Mouse (Mus musculus) embryonic facial prominence, embryonic 12.5 days (tissue): ENCODE results near the gene Ppih. TPM values are rescaled to one million over a fixed set of nuclear protein-coding genes. Genes with fewer than 3 reads are reported as not detected.
A peak's percentile ranks its signal among the peaks of the same experiment; 100 is the strongest.

ENCODE experiments used
- ATAC-seq: fragments of 200-750 bp; cut with Nextera tagmentation; 2 replicates; pipeline ENCODE4 v1.8.0; 2017; ENCODE audit not compliant: insufficient number of reproducible peaks, insufficient read depth, low FRiP score, low TSS enrichment
- H3K27ac ChIP-seq: fragments of 300-500 bp; sonication (generic); 2 replicates; pipeline ENCODE4 v1.5.1; 2016; ENCODE audit warnings: mild to moderate bottlenecking
- H3K27me3 ChIP-seq: fragments of 300-500 bp; sonication (generic); 2 replicates; pipeline ENCODE4 v1.6.1; 2016; ENCODE audit warnings: mild to moderate bottlenecking, moderate library complexity
- H3K36me3 ChIP-seq: fragments of 300-500 bp; sonication (generic); 2 replicates; pipeline ENCODE4 v1.6.1; 2016; ENCODE audit warnings: mild to moderate bottlenecking
- H3K4me1 ChIP-seq: fragments of 300-500 bp; sonication (generic); 2 replicates; pipeline ENCODE4 v1.6.1; 2016
- H3K4me2 ChIP-seq: fragments of 300-500 bp; sonication (generic); replicated peaks from 2 replicates; pipeline ENCODE4 v1.6.1; 2016; ENCODE audit warnings: mild to moderate bottlenecking, moderate library complexity
- H3K4me3 ChIP-seq: fragments of 300-500 bp; sonication (generic); 2 replicates; pipeline ENCODE4 v1.5.1; 2016; ENCODE audit warnings: mild to moderate bottlenecking
- H3K9ac ChIP-seq: fragments of 300-500 bp; sonication (generic); 2 replicates; pipeline ENCODE4 v1.6.1; 2016; ENCODE audit warnings: mild to moderate bottlenecking, moderate library complexity
- H3K9me3 ChIP-seq: fragments of 300-500 bp; sonication (generic); 2 replicates; pipeline ENCODE4 v1.6.1; 2016; ENCODE audit warnings: mild to moderate bottlenecking, moderate library complexity
- WGBS: fragments of 180-500 bp; shearing (Covaris S2); methylation state at CpG from one replicate; pipeline ENCODE4 v1.1.7; 2016; 5-methylcytosine and 5-hydroxymethylcytosine counted together
- polyA plus RNA-seq: library from polyadenylated mRNA; unstranded; fragments of >200 nt; fragmentation: Nextera tagmentation; extraction: Ambion mirVana; gene quantifications from 2 replicates; pipeline ENCODE4 v1.2.1, GENCODE M21; 2016

Ppih gene
- polyA plus RNA-seq, 1 experiment from 2014 or later, result 120 TPM

GRCm38 (mm10) chr4:119254012-119254618 is 66.2 kb downstream of the Ppih start:
- Histone ChIP-seq H3K36me3 (no peaks in the 10 kb centered on the region), H3K4me1 (peaks cover 10% of the 10 kb centered on the region), H3K4me2 (no peak overlapping the region), H3K9ac (no peak overlapping the region; the same call in 1 of the 2 replicates), H3K9me3 (no peaks in the 10 kb centered on the region), H3K27me3 (no peaks in the 10 kb centered on the region), H3K27ac (peak overlapping the region; percentile 54; the same call in 1 of the 2 replicates), H3K4me3 (no peak overlapping the region)
- ATAC-seq, result no peak
- WGBS, result 41% methylated on average over 9 of the region's 9 CpGs

GRCm38 (mm10) chr4:119252025-119252808 is 68.1 kb downstream of the Ppih start:
- ATAC-seq, result no peak
- whole genome bisulfite sequencing, result 62% methylated on average over 7 of the region's 7 CpGs
- peaks cover 10% of the 10 kb centered on the region for H3K4me1 ChIP-seq

More at GRCm38 (mm10) chr4:119252025-119252808, 68.1 kb downstream of the Ppih start:
- Histone ChIP-seq H3K27me3 (no peaks in the 10 kb centered on the region), H3K9me3 (no peaks in the 10 kb centered on the region), H3K36me3 (peaks cover 11% of the 10 kb centered on the region), H3K27ac (no peak overlapping the region), H3K4me3 (no peak overlapping the region), H3K9ac (no peak overlapping the region), H3K4me2 (no peak overlapping the region)

Other genes starting within 250 kb of the Ppih start
- 109 and 111 TPM in 2 replicates for gene Slc2a1, start 211.8 kb downstream of the Ppih start, polyA plus RNA-seq
- gene Zfp691, start 146.4 kb downstream of the Ppih start, polyA plus RNA-seq, result 7.7 and 7.8 TPM in 2 replicates
- 8.4 and 8.9 TPM in 2 replicates for gene Ermap, start 130.5 kb downstream of the Ppih start, polyA plus RNA-seq
- 189 TPM in 2 replicates for gene Svbp, start 125.2 kb downstream of the Ppih start, polyA plus RNA-seq
- not detected in 2 replicates for gene Tmem269, start 102.3 kb downstream of the Ppih start, polyA plus RNA-seq
- 42.2 and 43.8 TPM in 2 replicates for gene AU022252, start 87.8 kb downstream of the Ppih start, polyA plus RNA-seq
- 35.2 and 39.1 TPM in 2 replicates for gene P3h1, start 87.6 kb downstream of the Ppih start, polyA plus RNA-seq
- gene Cldn19, start 65.1 kb downstream of the Ppih start, polyA plus RNA-seq, result 0.12 TPM in 1 of 2 replicates, not detected in the other
- gene Ybx1, start 25.9 kb downstream of the Ppih start, polyA plus RNA-seq, result 1,059 and 1,113 TPM in 2 replicates
- 8.3 and 9.5 TPM in 2 replicates for gene Ccdc30, start 95.0 kb upstream of the Ppih start, polyA plus RNA-seq
- gene Ppcs, start 101.9 kb upstream of the Ppih start, polyA plus RNA-seq, result 28.7 and 31.3 TPM in 2 replicates
- gene Zmynd12, start 102.3 kb upstream of the Ppih start, polyA plus RNA-seq, result 0.14 TPM in 1 of 2 replicates, not detected in the other
- gene Rimkla, start 172.1 kb upstream of the Ppih start, polyA plus RNA-seq, result 2.3 and 2.7 TPM in 2 replicates
- gene Foxj3, start 216.5 kb upstream of the Ppih start, polyA plus RNA-seq, result 29.5 and 29.8 TPM in 2 replicates
- 4.0 and 6.1 TPM in 2 replicates for gene Frg2f1, start 219.0 kb upstream of the Ppih start, polyA plus RNA-seq